Mouse (Mus musculus): ENCODE measurements around the gene Nkain1.
A peak's percentile ranks its signal among the peaks of the same experiment; 100 is the strongest.

The Nkain1 gene

GRCm38 (mm10) chr4:130550511-130550910 lies 23.5 kb downstream of the Nkain1 start:
- DNase-seq = no peak

- no peak for DNase-seq
Observed at GRCm38 (mm10) chr4:130549189-130549588, 24.8 kb downstream of the Nkain1 start.

GRCm38 (mm10) chr4:130546798-130547562 lies 27.0 kb downstream of the Nkain1 start:
- no peak for DNase-seq

- DNase-seq = no peak
Observed at GRCm38 (mm10) chr4:130544392-130544791, 29.6 kb downstream of the Nkain1 start.

GRCm38 (mm10) chr4:130543121-130543520 lies 30.9 kb downstream of the Nkain1 start:
- no peak for DNase-seq

- DNase-seq = no peak
Observed at GRCm38 (mm10) chr4:130540831-130541230, 33.1 kb downstream of the Nkain1 start.

GRCm38 (mm10) chr4:130539706-130540105 lies 34.3 kb downstream of the Nkain1 start:
- DNase-seq = no peak

- no peak for DNase-seq
Observed at GRCm38 (mm10) chr4:130539053-130539452, 34.9 kb downstream of the Nkain1 start.

- no peak for DNase-seq
Observed at GRCm38 (mm10) chr4:130537371-130537770, 36.6 kb downstream of the Nkain1 start.

GRCm38 (mm10) chr4:130535789-130536188 lies 38.2 kb downstream of the Nkain1 start:
- no peak for DNase-seq

GRCm38 (mm10) chr4:130533975-130534374 lies 40.0 kb downstream of the Nkain1 start:
- DNase-seq = peak; percentile 34 to 40

GRCm38 (mm10) chr4:130532347-130532746 lies 41.6 kb downstream of the Nkain1 start:
- no peak for DNase-seq

GRCm38 (mm10) chr4:130531645-130532280 lies 42.2 kb downstream of the Nkain1 start:
- DNase-seq = peak; percentile 9 to 25

- DNase-seq = no peak
Observed at GRCm38 (mm10) chr4:130527804-130528203, 46.2 kb downstream of the Nkain1 start.

- DNase-seq = no peak
Observed at GRCm38 (mm10) chr4:130525041-130525440, 48.9 kb downstream of the Nkain1 start.

GRCm38 (mm10) chr4:130521466-130521865 lies 52.5 kb downstream of the Nkain1 start:
- DNase-seq = no peak

GRCm38 (mm10) chr4:130520482-130520851 lies 53.5 kb downstream of the Nkain1 start:
- no peak for DNase-seq

GRCm38 (mm10) chr4:130519567-130520481 lies 54.1 kb downstream of the Nkain1 start:
- DNase-seq = peak; percentile 82 to 86

- DNase-seq = no peak
Observed at GRCm38 (mm10) chr4:130516490-130516889, 57.5 kb downstream of the Nkain1 start.
